Mouse (Mus musculus): Measurements from ENCODE around the gene Plekha1. TPM values are rescaled to one million over a fixed set of nuclear protein-coding genes. Genes with fewer than 3 reads are reported as not detected.

Gene Plekha1
- 23.1 and 23.7 TPM in 2 replicates for polyA plus RNA-seq (2012; rRNA removed)

DNA sequence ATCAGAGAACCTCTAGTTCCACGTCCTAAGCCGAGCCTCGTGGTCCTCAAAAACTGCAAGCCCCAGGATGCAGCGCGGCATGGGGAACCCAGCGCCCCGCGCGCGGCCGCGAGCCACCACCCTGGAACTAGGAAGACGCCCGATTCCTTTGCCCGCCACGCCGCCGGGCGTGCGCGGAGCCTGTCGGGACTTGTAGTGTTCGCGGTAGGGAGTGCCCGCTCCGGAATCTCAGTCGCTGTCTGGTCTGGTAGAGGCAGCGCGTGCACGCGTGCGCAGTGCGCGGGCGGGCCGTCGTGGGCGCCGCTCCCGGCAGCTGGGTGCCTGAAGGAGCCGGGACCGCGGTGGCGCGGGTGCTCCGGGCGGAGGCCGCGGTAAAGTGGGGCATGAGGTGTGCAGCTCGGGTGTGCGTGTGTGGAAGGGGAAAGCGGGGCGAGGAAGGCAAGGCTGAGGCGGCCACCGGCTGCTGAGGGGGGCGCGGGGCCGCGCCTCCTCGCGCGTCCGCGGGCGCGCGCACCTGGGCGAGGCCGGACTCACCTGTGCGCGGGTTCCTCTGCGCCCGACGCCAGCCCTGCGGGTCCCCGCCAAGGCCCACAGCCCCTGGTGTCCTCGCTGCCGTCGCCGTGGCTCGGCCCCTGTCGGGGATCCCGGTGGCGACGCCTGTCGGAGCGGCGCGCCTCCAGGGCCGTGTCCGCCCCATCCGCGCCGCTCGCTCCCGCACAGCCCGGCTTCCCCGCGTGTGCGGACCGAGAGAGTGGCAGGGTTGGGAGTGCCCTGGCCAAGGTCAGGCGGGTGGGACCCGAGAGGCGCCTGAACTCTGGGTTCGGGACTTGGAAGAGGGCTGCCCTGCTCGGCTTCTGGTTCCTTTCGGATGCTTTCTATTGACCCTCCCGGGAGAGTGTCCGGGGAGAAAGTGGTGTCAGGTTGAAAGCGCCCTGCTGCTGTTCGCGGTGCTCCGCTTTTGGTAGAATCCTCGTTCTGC, at the start of gene Plekha1:
Gene Plekha1, plus strand, starts transcription at position 144 of the 979 bp plus-strand sequence.
- under 1% methylated on average over 113 of the region's 114 CpGs for WGBS
- Histone ChIP-seq H3K4me1 (replicated peaks; ENCODE audit: control insufficient read depth, insufficient read depth, low read length) (0 out of 2 replicates have a peak, but pooled peaks cover 3% of the 10 kb centered on the region), H3K27ac (ENCODE audit: control insufficient read depth, insufficient read depth, low read length) (no peak within 1 kb of the TSS), H3K4me3 (ENCODE audit: control insufficient read depth, insufficient read depth, low read length) (peak within 1 kb of the TSS; percentile 52), H3K36me3 (ENCODE audit: control insufficient read depth, insufficient read depth, low read length) (no peaks in the 10 kb centered on the region), H3K27me3 (ENCODE audit: control insufficient read depth, insufficient read depth, low read length) (no peaks in the 10 kb centered on the region)
- TF ChIP-seq CTCF (IDR thresholded peaks at IDR 0.05; ENCODE audit: borderline replicate concordance, control insufficient read depth, extremely low read depth, insufficient read depth, low read length, poor library complexity) (peak; percentile 72; the same call in 1 of the 2 replicates), POLR2A (IDR thresholded peaks at IDR 0.05; ENCODE audit: control insufficient read depth, extremely low read depth, insufficient read depth, low read length, poor library complexity) (peak; percentile 41; the same call in 1 of the 2 replicates)
- DNase-seq: peak; percentile 96

- TF ChIP-seq POLR2A (IDR thresholded peaks at IDR 0.05; ENCODE audit: control insufficient read depth, extremely low read depth, insufficient read depth, low read length, poor library complexity): no peak
- no peak for TF ChIP-seq CTCF (IDR thresholded peaks at IDR 0.05; ENCODE audit: borderline replicate concordance, control insufficient read depth, extremely low read depth, insufficient read depth, low read length, poor library complexity)
- Histone ChIP-seq H3K4me1 (replicated peaks; ENCODE audit: control insufficient read depth, insufficient read depth, low read length) (peaks cover 13% of the 10 kb centered on the region), H3K36me3 (ENCODE audit: control insufficient read depth, insufficient read depth, low read length) (no peaks in the 10 kb centered on the region), H3K27me3 (ENCODE audit: control insufficient read depth, insufficient read depth, low read length) (no peaks in the 10 kb centered on the region), H3K4me3 (ENCODE audit: control insufficient read depth, insufficient read depth, low read length) (no peak overlapping the region), H3K27ac (ENCODE audit: control insufficient read depth, insufficient read depth, low read length) (no peak overlapping the region)
- DNase-seq: no peak
- WGBS: 28% methylated on average over 7 of the region's 7 CpGs
Observed at GRCm38 (mm10) chr7:130816243-130816642, 49.3 kb upstream of the Plekha1 start.

GRCm38 (mm10) chr7:130818813-130819212, 46.7 kb upstream of the Plekha1 start:
- DNase-seq: no peak
- Histone ChIP-seq H3K27me3 (ENCODE audit: control insufficient read depth, insufficient read depth, low read length) (no peaks in the 10 kb centered on the region), H3K4me3 (ENCODE audit: control insufficient read depth, insufficient read depth, low read length) (no peak overlapping the region), H3K36me3 (ENCODE audit: control insufficient read depth, insufficient read depth, low read length) (no peaks in the 10 kb centered on the region), H3K4me1 (replicated peaks; ENCODE audit: control insufficient read depth, insufficient read depth, low read length) (peaks cover 11% of the 10 kb centered on the region), H3K27ac (ENCODE audit: control insufficient read depth, insufficient read depth, low read length) (no peak overlapping the region)
- TF ChIP-seq CTCF (IDR thresholded peaks at IDR 0.05; ENCODE audit: borderline replicate concordance, control insufficient read depth, extremely low read depth, insufficient read depth, low read length, poor library complexity): no peak
- no peak for TF ChIP-seq POLR2A (IDR thresholded peaks at IDR 0.05; ENCODE audit: control insufficient read depth, extremely low read depth, insufficient read depth, low read length, poor library complexity)
- WGBS: 9% methylated on average over 5 of the region's 5 CpGs

- peaks cover 11% of the 10 kb centered on the region for H3K4me1 ChIP-seq (replicated peaks; ENCODE audit: control insufficient read depth, insufficient read depth, low read length)
- no peaks in the 10 kb centered on the region for H3K36me3 ChIP-seq (ENCODE audit: control insufficient read depth, insufficient read depth, low read length)
- 93% methylated on average over 10 of the region's 10 CpGs for WGBS
- no peak for DNase-seq
- H3K27me3 ChIP-seq (ENCODE audit: control insufficient read depth, insufficient read depth, low read length): no peaks in the 10 kb centered on the region
- no peak for TF ChIP-seq CTCF (IDR thresholded peaks at IDR 0.05; ENCODE audit: borderline replicate concordance, control insufficient read depth, extremely low read depth, insufficient read depth, low read length, poor library complexity)
- no peak for TF ChIP-seq POLR2A (IDR thresholded peaks at IDR 0.05; ENCODE audit: control insufficient read depth, extremely low read depth, insufficient read depth, low read length, poor library complexity)
- H3K4me3 ChIP-seq (ENCODE audit: control insufficient read depth, insufficient read depth, low read length): no peak overlapping the region
- H3K27ac ChIP-seq (ENCODE audit: control insufficient read depth, insufficient read depth, low read length): no peak overlapping the region
Observed at GRCm38 (mm10) chr7:130819624-130820023, 45.9 kb upstream of the Plekha1 start.

DNA sequence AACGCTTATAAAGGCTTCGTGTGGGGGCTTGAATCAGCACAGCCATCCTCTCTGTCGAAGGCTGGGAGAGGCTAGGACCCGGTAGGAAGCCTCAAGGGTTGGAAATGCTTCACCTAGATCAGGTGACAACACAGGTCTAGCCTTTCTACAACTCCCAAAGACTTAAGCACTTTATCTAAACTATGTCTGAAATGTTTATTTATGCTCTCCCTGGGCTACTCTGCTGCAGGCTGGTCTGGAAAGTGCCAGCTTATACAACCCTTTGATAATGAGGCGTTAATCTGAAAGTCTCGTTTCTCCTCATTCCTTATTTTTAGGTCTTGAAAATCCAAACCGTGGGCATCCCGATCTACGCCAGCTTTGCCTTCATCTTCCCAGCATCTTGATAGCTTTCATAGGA, 41.6 kb upstream of the Plekha1 start:
- Histone ChIP-seq H3K27me3 (ENCODE audit: control insufficient read depth, insufficient read depth, low read length) (no peaks in the 10 kb centered on the region), H3K27ac (ENCODE audit: control insufficient read depth, insufficient read depth, low read length) (no peak overlapping the region), H3K36me3 (ENCODE audit: control insufficient read depth, insufficient read depth, low read length) (no peaks in the 10 kb centered on the region), H3K4me1 (replicated peaks; ENCODE audit: control insufficient read depth, insufficient read depth, low read length) (peaks cover 11% of the 10 kb centered on the region), H3K4me3 (ENCODE audit: control insufficient read depth, insufficient read depth, low read length) (no peak overlapping the region)
- WGBS: 90% methylated on average over 9 of the region's 9 CpGs
- no peak for DNase-seq
- no peak for TF ChIP-seq POLR2A (IDR thresholded peaks at IDR 0.05; ENCODE audit: control insufficient read depth, extremely low read depth, insufficient read depth, low read length, poor library complexity)
- no peak for TF ChIP-seq CTCF (IDR thresholded peaks at IDR 0.05; ENCODE audit: borderline replicate concordance, control insufficient read depth, extremely low read depth, insufficient read depth, low read length, poor library complexity)

- WGBS: 65% methylated on average over 3 of the region's 3 CpGs
- Histone ChIP-seq H3K27me3 (ENCODE audit: control insufficient read depth, insufficient read depth, low read length) (no peaks in the 10 kb centered on the region), H3K4me1 (replicated peaks; ENCODE audit: control insufficient read depth, insufficient read depth, low read length) (peaks cover 10% of the 10 kb centered on the region), H3K4me3 (ENCODE audit: control insufficient read depth, insufficient read depth, low read length) (no peak overlapping the region), H3K27ac (ENCODE audit: control insufficient read depth, insufficient read depth, low read length) (no peak overlapping the region), H3K36me3 (ENCODE audit: control insufficient read depth, insufficient read depth, low read length) (no peaks in the 10 kb centered on the region)
- no peak for DNase-seq
- TF ChIP-seq POLR2A (IDR thresholded peaks at IDR 0.05; ENCODE audit: control insufficient read depth, extremely low read depth, insufficient read depth, low read length, poor library complexity): no peak
- no peak for TF ChIP-seq CTCF (IDR thresholded peaks at IDR 0.05; ENCODE audit: borderline replicate concordance, control insufficient read depth, extremely low read depth, insufficient read depth, low read length, poor library complexity)
Observed at GRCm38 (mm10) chr7:130826343-130826742, 39.2 kb upstream of the Plekha1 start.

Measured in thymus, adult 2 months (tissue).